Mouse (Mus musculus) E14TG2a.4 (cell line): ENCODE results near the gene Scnn1b.

Source experiments
- CTCF ChIP-seq: conservative IDR thresholded peaks from 2 replicates; pipeline ENCODE4 v1.5.1; 2014; ENCODE audit warnings: low read length
- NANOG ChIP-seq: IDR thresholded peaks from 2 replicates; pipeline ENCODE4 v1.6.1; 2014; ENCODE audit warnings: borderline replicate concordance, low read length, mixed read lengths
- POU5F1 ChIP-seq: IDR thresholded peaks from 2 replicates; pipeline ENCODE4 v1.6.1; 2014; ENCODE audit warnings: low read length, borderline replicate concordance

DNA sequence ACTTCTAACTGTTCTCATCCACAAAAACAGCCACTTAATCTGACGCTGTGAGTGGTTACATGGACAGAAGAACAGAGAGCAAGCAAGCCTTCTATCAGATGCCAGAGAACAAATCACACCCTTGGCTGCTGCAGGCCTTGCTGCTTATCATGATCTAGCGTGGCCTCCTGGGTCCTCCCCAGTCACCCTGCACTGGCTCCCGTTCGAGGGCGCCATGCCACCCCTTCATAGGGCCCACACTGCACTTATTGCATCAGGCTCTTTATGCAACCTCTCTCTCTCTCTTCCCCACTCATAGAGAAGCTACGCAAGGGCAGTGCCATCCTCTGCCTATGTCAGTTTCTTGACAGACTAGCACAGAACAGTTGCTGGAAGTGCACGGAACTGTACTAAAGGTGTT, 101.3 kb downstream of the Scnn1b start:
- TF ChIP-seq CTCF: no peak
- no peak for TF ChIP-seq POU5F1
- no peak for TF ChIP-seq NANOG
